25 mouse cellular contexts compared by ENCODE assay signal in genomic region chr5:77404941-77405340, GRCm38 (mm10). TPM values are rescaled to one million over a fixed set of nuclear protein-coding genes. Genes with fewer than 3 reads are reported as not detected.
A peak's percentile ranks its signal among the peaks of the same experiment; 100 is the strongest.
DNase-seq lines count a peak whose midpoint lies in the region; ATAC-seq and TF ChIP-seq lines count a peak whose summit lies in the region.
"Had no signal": no experiment of that assay in that cellular context is flagged by ENCODE, and none has a peak within 500 bp of the region (broad histone marks: within the 10 kb centered on the region; RNA-seq: fewer than 3 reads in every experiment).

No protein-coding gene starts in this region.

- ATAC-seq in midbrain, embryonic 11.5 days (ENCODE audit: low FRiP score) = no peak
- no peak for ATAC-seq in midbrain, postnatal 0 days (ENCODE audit: low FRiP score)
- ATAC-seq: forebrain, embryonic 16.5 days; hindbrain, postnatal 0 days; midbrain, embryonic 13.5 days had no signal

- H3K36me3 ChIP-seq in kidney, adult 2 months (ENCODE audit: control insufficient read depth, insufficient read depth, low read length) = no peaks in the 10 kb centered on the region
- H3K36me3 ChIP-seq in midbrain, embryonic 11.5 days (ENCODE audit: control insufficient read depth, insufficient read depth, low read length) = no peaks in the 10 kb centered on the region
- H3K36me3 ChIP-seq in midbrain, postnatal 0 days (ENCODE audit: insufficient read depth, low read length) = no peaks in the 10 kb centered on the region
- H3K36me3 ChIP-seq: embryonic facial prominence, embryonic 10.5 days; forebrain, embryonic 10.5 days; heart, embryonic 10.5 days; limb, embryonic 13.5 days; liver, embryonic 13.5 days; midbrain, embryonic 13.5 days had no signal

- H3K4me3 ChIP-seq in gastrocnemius, adult 2 months = peak overlapping the region; percentile 94
- H3K4me3 ChIP-seq in kidney, adult 2 months (ENCODE audit: insufficient read depth, low read depth, low read length) = peak overlapping the region; percentile 32
- no peak overlapping the region for H3K4me3 ChIP-seq in midbrain, embryonic 11.5 days (ENCODE audit: low read depth, low read length)
- no peak overlapping the region for H3K4me3 ChIP-seq in midbrain, postnatal 0 days (ENCODE audit: low read depth, low read length)
- H3K4me3 ChIP-seq: embryonic facial prominence, embryonic 10.5 days; forebrain, embryonic 10.5 days; heart, embryonic 10.5 days; limb, embryonic 13.5 days; liver, embryonic 13.5 days; midbrain, embryonic 13.5 days had no signal

- no peak for TF ChIP-seq CTCF in gastrocnemius, adult 2 months (IDR thresholded peaks at IDR 0.05)
- TF ChIP-seq CTCF in kidney, adult 2 months (conservative IDR thresholded peaks at IDR 0.05; ENCODE audit: insufficient read depth, insufficient read length, low read depth, low read length) = no peak
- no peak for TF ChIP-seq CTCF in midbrain, postnatal 0 days (IDR thresholded peaks at IDR 0.05)

- no peak overlapping the region for H3K9ac ChIP-seq in midbrain, embryonic 11.5 days (ENCODE audit: low read length)
- H3K9ac ChIP-seq in midbrain, postnatal 0 days (replicated peaks; ENCODE audit: low read length, poor library complexity, severe bottlenecking) = no peak overlapping the region
- H3K9ac ChIP-seq: limb, embryonic 13.5 days; liver, embryonic 13.5 days; lung, embryonic 14.5 days; midbrain, embryonic 13.5 days had no signal

- peak overlapping the region; percentile 93 for H3K27ac ChIP-seq in gastrocnemius, adult 2 months
- peak overlapping the region; percentile 71 for H3K27ac ChIP-seq in kidney, adult 2 months (ENCODE audit: insufficient read depth, low read depth, low read length)
- H3K27ac ChIP-seq in midbrain, embryonic 11.5 days (ENCODE audit: low read depth, low read length) = no peak overlapping the region
- H3K27ac ChIP-seq in midbrain, postnatal 0 days (ENCODE audit: low read depth, low read length) = no peak overlapping the region
- H3K27ac ChIP-seq: embryonic facial prominence, embryonic 10.5 days; forebrain, embryonic 10.5 days; heart, embryonic 10.5 days; hindbrain, postnatal 0 days; limb, embryonic 13.5 days; liver, embryonic 13.5 days; midbrain, embryonic 13.5 days had no signal

- H3K4me1 ChIP-seq in kidney, adult 2 months (ENCODE audit: control insufficient read depth, insufficient read depth, low read length) = peaks cover 37% of the 10 kb centered on the region
- H3K4me1 ChIP-seq in midbrain, embryonic 11.5 days (ENCODE audit: control insufficient read depth, insufficient read depth, low read length) = no peaks in the 10 kb centered on the region; the same call in 1 of the 2 replicates
- no peaks in the 10 kb centered on the region for H3K4me1 ChIP-seq in midbrain, postnatal 0 days (ENCODE audit: insufficient read depth, low read length)

- DNase-seq in gastrocnemius, adult 2 months = no peak
- DNase-seq in gastrocnemius, postnatal 14 days = no peak
- peak; percentile 33 for DNase-seq in kidney, adult 2 months
- DNase-seq in kidney, postnatal 4 days = no peak
- peak; percentile 79 for DNase-seq in midbrain, embryonic 11.5 days (ENCODE audit: low spot score, missing footprints)
- DNase-seq in midbrain, postnatal 0 days (ENCODE audit: low spot score) = no peak
- no peak for DNase-seq in thymus, postnatal 14 days
- DNase-seq in frontal cortex, postnatal 10 days (ENCODE audit: low spot score in 2 of 2) = no peak
- DNase-seq: adrenal gland, postnatal 10 days; cerebellum, adult 9-10 months; gastrocnemius, postnatal 36 days; heart, postnatal 10 days; layer of hippocampus, adult 9-11 months; liver, embryonic 13.5 days; lung, embryonic 14.5 days; right cerebral cortex, postnatal 14 days; spleen, adult 18-20 months; thymus, adult 2 months had no signal

- TF ChIP-seq POLR2A in kidney, adult 2 months (IDR thresholded peaks at IDR 0.05; ENCODE audit: low read depth, low read length) = no peak

- WGBS in kidney, adult 2 months = 24% methylated on average over 10 of the region's 10 CpGs
- 72% methylated on average over 10 of the region's 10 CpGs for WGBS in midbrain, embryonic 11.5 days
- 66% methylated on average over 9 of the region's 10 CpGs for WGBS in midbrain, postnatal 0 days

- intact Hi-C loops in gastrocnemius, adult 2 months (cut with DNase I) = loop anchor here (5.0 kb wide), 1 partner anchor 57 kb away; no protein-coding TSS in a partner anchor
- intact Hi-C loops in gastrocnemius, postnatal 14 days (cut with DNase I; ENCODE audit: low total_unique reads) = loop anchor here (5.0 kb wide), 1 partner anchor 48 kb away; no protein-coding TSS in a partner anchor

- no peaks in the 10 kb centered on the region for H3K9me3 ChIP-seq in midbrain, embryonic 11.5 days (ENCODE audit: control insufficient read depth, low read length)
- H3K9me3 ChIP-seq in midbrain, postnatal 0 days (ENCODE audit: low read length) = 0 out of 2 replicates have a peak, but pooled peaks cover 5% of the 10 kb centered on the region
- H3K9me3 ChIP-seq: heart, embryonic 10.5 days; liver, embryonic 13.5 days; midbrain, embryonic 13.5 days had no signal

- H3K27me3 ChIP-seq in kidney, adult 2 months (replicated peaks; ENCODE audit: control insufficient read depth, insufficient read depth, low read length) = no peaks in the 10 kb centered on the region
- peaks cover 21% of the 10 kb centered on the region for H3K27me3 ChIP-seq in midbrain, embryonic 11.5 days (ENCODE audit: control insufficient read depth, insufficient read depth, low read length)
- peaks cover 3% of the 10 kb centered on the region; the same call in 1 of the 2 replicates for H3K27me3 ChIP-seq in midbrain, postnatal 0 days (ENCODE audit: insufficient read depth, low read length)

- H3K4me2 ChIP-seq in midbrain, embryonic 11.5 days = no peak overlapping the region
- H3K4me2 ChIP-seq in midbrain, postnatal 0 days (ENCODE audit: low read depth, low read length, poor library complexity, severe bottlenecking) = no peak overlapping the region
- H3K4me2 ChIP-seq: limb, embryonic 13.5 days; liver, embryonic 13.5 days; lung, embryonic 14.5 days; midbrain, embryonic 13.5 days had no signal

RNA-seq across cellular contexts. Expression of gene Igfbp7, which starts 2.9 kb away (rescaled TPM):
- total RNA-seq in gastrocnemius, adult 2 months (2021) = 10 to 100 TPM; 63.6 to 92.5 TPM
- total RNA-seq in gastrocnemius, postnatal 14 days (2021) = 100 to 1,000 TPM; 319 to 321 TPM
- polyA plus RNA-seq in kidney, adult 2 months (2012; rRNA removed) = 4,855 and 6,899 TPM in 2 replicates
- polyA plus RNA-seq in midbrain, embryonic 11.5 days (2014; fragmentation: Nextera tagmentation; extraction: Ambion mirVana) = 25.1 and 26.8 TPM in 2 replicates
- 44.6 and 45.9 TPM in 2 replicates for total RNA-seq in midbrain, postnatal 0 days (2014; rRNA removed)
- 77.3 and 81.3 TPM in 2 replicates for polyA plus RNA-seq in midbrain, postnatal 0 days (2015; fragmentation: Nextera tagmentation; extraction: Ambion mirVana)

Comparison
In these comparisons a context has a peak if more than half of its experiments do, and no peak if none do; other contexts are left out.
1. DNase-seq: peak in kidney, adult 2 months (single experiment) and midbrain, embryonic 11.5 days (single experiment); none in gastrocnemius, adult 2 months (single experiment), gastrocnemius, postnatal 14 days (single experiment), kidney, postnatal 4 days (0 of 2), midbrain, postnatal 0 days (single experiment), thymus, postnatal 14 days (single experiment) and frontal cortex, postnatal 10 days (0 of 2).
2. H3K27ac ChIP-seq: peak in gastrocnemius, adult 2 months (single experiment) and kidney, adult 2 months (single experiment); none in midbrain, embryonic 11.5 days (single experiment) and midbrain, postnatal 0 days (single experiment).
3. H3K4me3 ChIP-seq: peak in gastrocnemius, adult 2 months (single experiment) and kidney, adult 2 months (single experiment); none in midbrain, embryonic 11.5 days (single experiment) and midbrain, postnatal 0 days (single experiment).